Mouse (Mus musculus) heart, embryonic 13.5 days (tissue): ENCODE results near the gene Rnf113a1. TPM values are rescaled to one million over a fixed set of nuclear protein-coding genes. Genes with fewer than 3 reads are reported as not detected.
"Not testable (repeated sequence)": the region's sequence is repeated elsewhere in the genome, so short reads cannot be mapped to it uniquely, and the experiment has no call there.

Experiments used
- ATAC-seq: fragments of 200-750 bp; cut with Nextera tagmentation; 2 replicates; pipeline ENCODE4 v1.8.0; 2017; ENCODE audit warnings: moderate TSS enrichment; ENCODE audit not compliant: insufficient number of reproducible peaks, low FRiP score, low TSS enrichment; ENCODE audit errors: extremely low read depth
- H3K27ac ChIP-seq: fragments of 300-500 bp; sonication (generic); replicated peaks from 2 replicates; pipeline ENCODE4 v1.5.1; 2015; ENCODE audit warnings: moderate library complexity, mild to moderate bottlenecking, inconsistent platforms
- H3K27me3 ChIP-seq: fragments of 300-500 bp; sonication (generic); replicated peaks from 2 replicates; pipeline ENCODE4 v1.6.1; 2015; ENCODE audit warnings: mild to moderate bottlenecking, inconsistent platforms
- H3K36me3 ChIP-seq: fragments of 300-500 bp; sonication (generic); 2 replicates; pipeline ENCODE4 v1.6.1; 2015; ENCODE audit warnings: mild to moderate bottlenecking, inconsistent platforms
- H3K4me1 ChIP-seq: fragments of 300-500 bp; sonication (generic); 2 replicates; pipeline ENCODE4 v1.6.1; 2015; ENCODE audit warnings: inconsistent platforms
- H3K4me2 ChIP-seq: fragments of 300-500 bp; sonication (generic); 2 replicates; pipeline ENCODE4 v1.6.1; 2015; ENCODE audit warnings: inconsistent platforms, mild to moderate bottlenecking, moderate library complexity
- H3K4me3 ChIP-seq: fragments of 300-500 bp; sonication (generic); 2 replicates; pipeline ENCODE4 v1.5.1; 2015; ENCODE audit warnings: moderate library complexity, mild to moderate bottlenecking, inconsistent platforms
- H3K9ac ChIP-seq: fragments of 300-500 bp; sonication (generic); 2 replicates; pipeline ENCODE4 v1.6.1; 2015; ENCODE audit warnings: inconsistent platforms, mild to moderate bottlenecking, moderate library complexity
- H3K9me3 ChIP-seq: fragments of 300-500 bp; sonication (generic); 2 replicates; pipeline ENCODE4 v1.6.1; 2016; ENCODE audit warnings: inconsistent platforms
- WGBS: fragments of 180-500 bp; shearing (Covaris S2); methylation state at CpG from one replicate; pipeline ENCODE4 v1.1.7; 2015; ENCODE audit warnings: mixed read lengths; 5-methylcytosine and 5-hydroxymethylcytosine counted together
- polyA plus RNA-seq: library from polyadenylated mRNA; unstranded; fragments of >200 nt; fragmentation: Nextera tagmentation; extraction: Ambion mirVana; gene quantifications from 2 replicates; pipeline ENCODE4 v1.2.1, GENCODE M21; 2015

Rnf113a1 gene
- polyA plus RNA-seq: 7.0 and 8.0 TPM in 2 replicates

DNA sequence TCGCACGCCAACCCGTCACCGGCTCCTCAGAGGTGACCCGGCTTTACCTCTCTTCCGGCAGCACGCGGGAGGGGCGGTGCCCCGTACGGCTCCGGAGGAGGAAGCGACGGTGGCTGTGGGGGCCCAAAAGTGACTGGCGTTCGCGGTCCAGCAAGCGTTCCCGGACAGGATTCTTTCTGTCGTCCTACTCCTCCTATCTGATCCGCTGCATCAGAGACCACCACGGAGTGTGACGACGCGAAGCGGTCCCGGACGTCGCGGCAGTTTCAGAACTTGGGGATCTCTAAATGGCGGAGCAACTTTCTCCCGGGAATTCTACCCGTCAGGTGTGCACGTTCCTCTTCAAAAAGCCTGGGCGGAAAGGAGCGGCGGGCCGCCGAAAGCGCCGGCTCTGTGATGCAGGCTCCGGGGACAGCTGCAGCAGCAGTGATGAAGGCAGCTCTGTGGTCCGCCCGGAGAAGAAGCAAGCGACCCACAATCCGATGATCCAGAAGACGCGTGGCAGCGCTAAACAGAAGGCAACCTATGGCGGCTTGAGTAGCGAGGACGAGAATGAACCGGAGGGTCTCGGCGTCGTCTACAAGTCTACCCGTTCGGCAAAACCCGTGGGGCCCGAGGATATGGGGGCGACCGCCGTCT is at the start of gene Rnf113a1, which contains the start of gene Ndufa1:
Gene Rnf113a1 (plus strand): TSS at position 141 of the 639 bp plus-strand sequence.
Gene Ndufa1 (minus strand): TSS at position 59 of the 639 bp plus-strand sequence.
- Histone ChIP-seq H3K9me3 (no peaks in the 10 kb centered on the region), H3K4me2 (peak within 1 kb of the TSS; percentile 79), H3K4me3 (peak within 1 kb of the TSS; percentile 66), H3K9ac (peak within 1 kb of the TSS; percentile 80), H3K27ac (peak within 1 kb of the TSS; percentile 63), H3K27me3 (no peaks in the 10 kb centered on the region), H3K4me1 (peaks cover 4% of the 10 kb centered on the region), H3K36me3 (peaks cover 5% of the 10 kb centered on the region; the same call in 1 of the 2 replicates)
- 9% methylated on average over 63 of the region's 63 CpGs for WGBS
- peak; percentile 46; the same call in 1 of the 2 replicates for ATAC-seq

DNA sequence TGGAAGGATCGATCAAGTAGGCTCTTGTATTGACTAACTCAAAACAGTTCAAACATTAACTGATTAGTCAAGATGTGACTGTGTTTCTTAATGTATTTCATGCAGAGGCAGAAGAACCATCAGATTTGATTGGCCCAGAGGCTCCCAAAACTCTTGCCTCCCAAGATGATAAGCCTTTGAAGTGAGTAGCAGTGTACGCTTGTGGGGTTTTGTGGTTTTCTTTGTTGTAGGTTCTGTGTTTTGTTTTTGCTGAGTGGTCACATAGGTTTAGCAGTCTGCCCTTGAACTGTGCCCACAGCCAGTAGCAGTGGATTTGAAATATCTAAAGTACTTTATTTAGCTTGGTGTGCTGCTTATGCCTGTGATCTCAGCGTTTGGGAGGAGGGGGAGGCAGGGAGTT is 49.3 kb upstream of the Rnf113a1 start:
- H3K9me3 ChIP-seq: no peaks in the 10 kb centered on the region
- H3K4me2 ChIP-seq: no peak overlapping the region
- no peaks in the 10 kb centered on the region for H3K27me3 ChIP-seq
- no peaks in the 10 kb centered on the region for H3K4me1 ChIP-seq
- 90% methylated on average over 3 of the region's 3 CpGs for WGBS
- no peak overlapping the region for H3K9ac ChIP-seq
- H3K4me3 ChIP-seq: no peak overlapping the region
- H3K27ac ChIP-seq: no peak overlapping the region
- peaks cover 53% of the 10 kb centered on the region for H3K36me3 ChIP-seq
- ATAC-seq: no peak

DNA sequence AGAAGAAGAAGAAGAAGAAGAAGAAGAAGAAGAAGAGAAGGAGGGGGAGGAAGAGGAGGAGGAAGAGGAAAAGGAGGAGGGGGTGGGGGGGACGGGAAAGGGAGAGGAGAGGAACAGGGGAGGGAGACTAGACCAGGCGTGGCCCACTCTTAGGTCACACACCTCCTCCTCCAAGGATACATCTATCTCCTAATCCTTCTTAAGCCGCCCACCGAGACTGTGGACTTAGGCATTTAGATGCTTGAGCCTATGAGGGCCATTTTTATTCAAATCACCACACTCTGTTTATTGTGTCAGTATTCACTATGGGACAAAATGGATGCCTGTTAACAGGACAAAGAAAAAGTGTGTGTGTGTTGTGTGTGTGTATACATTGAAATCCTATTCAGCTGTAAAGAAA is 46.5 kb upstream of the Rnf113a1 start:
- H3K4me1 ChIP-seq, H3K4me2 ChIP-seq, H3K27me3 ChIP-seq, H3K9ac ChIP-seq, H3K4me3 ChIP-seq, ATAC-seq, H3K27ac ChIP-seq, H3K9me3 ChIP-seq: not testable (repeated sequence)
- peaks cover 40% of the 10 kb centered on the region for H3K36me3 ChIP-seq
- WGBS: 54% methylated on average over 2 of the region's 4 CpGs

GRCm38 (mm10) chrX:37144954-37145353 is 46.1 kb upstream of the Rnf113a1 start:
- no peak for ATAC-seq
- no peaks in the 10 kb centered on the region for H3K4me1 ChIP-seq
- no peaks in the 10 kb centered on the region for H3K27me3 ChIP-seq
- no peak overlapping the region for H3K4me3 ChIP-seq
- peaks cover 40% of the 10 kb centered on the region for H3K36me3 ChIP-seq
- no peak overlapping the region for H3K27ac ChIP-seq
- WGBS: 92% methylated on average over 2 of the region's 2 CpGs
- no peak overlapping the region for H3K9ac ChIP-seq
- H3K4me2 ChIP-seq: no peak overlapping the region
- no peaks in the 10 kb centered on the region for H3K9me3 ChIP-seq

DNA sequence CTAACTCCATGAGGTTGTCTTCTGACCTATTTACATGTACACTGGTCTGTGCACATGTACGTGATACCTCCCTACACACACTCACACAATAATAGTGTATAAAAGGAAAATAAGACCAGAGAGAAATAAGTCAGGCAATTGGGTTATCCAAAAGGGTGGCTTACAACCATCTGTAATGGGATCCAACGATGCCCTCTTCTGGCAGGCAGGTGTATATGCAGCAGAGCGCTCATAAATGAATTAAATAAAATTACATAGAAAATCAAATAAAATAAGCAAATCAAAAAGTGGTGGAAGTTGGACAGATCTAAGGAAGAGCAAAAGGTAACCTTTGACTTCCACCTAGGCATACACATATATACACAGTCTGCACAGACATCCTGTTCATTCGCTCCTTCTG is 33.2 kb upstream of the Rnf113a1 start:
- no peaks in the 10 kb centered on the region for H3K4me1 ChIP-seq
- 50% methylated on average over 4 of the region's 4 CpGs for WGBS
- H3K27me3 ChIP-seq: no peaks in the 10 kb centered on the region
- H3K9ac ChIP-seq: no peak overlapping the region
- H3K36me3 ChIP-seq: peaks cover 23% of the 10 kb centered on the region
- no peak overlapping the region for H3K4me2 ChIP-seq
- no peak overlapping the region for H3K27ac ChIP-seq
- H3K9me3 ChIP-seq: no peaks in the 10 kb centered on the region
- H3K4me3 ChIP-seq: no peak overlapping the region
- ATAC-seq: no peak

DNA sequence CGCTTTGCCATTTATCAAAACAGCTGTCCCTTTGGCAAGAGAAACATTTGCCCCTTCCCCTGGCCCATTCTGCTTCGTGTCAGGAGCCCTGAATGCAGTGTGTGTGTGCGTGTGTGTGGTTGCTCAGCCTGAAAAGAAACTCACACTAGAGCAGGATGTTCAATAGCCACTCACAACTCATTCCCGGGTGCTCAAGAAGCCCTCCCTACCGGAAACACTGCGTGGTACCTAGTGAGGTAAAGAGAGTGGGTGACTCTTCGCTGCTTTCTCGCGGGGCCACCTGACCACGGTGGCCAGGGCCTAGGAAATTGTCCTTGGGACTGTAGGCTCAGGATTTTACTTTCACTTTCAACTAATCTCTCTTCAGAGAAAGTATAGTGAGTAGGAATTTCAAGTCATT is 29.9 kb upstream of the Rnf113a1 start:
- 75% methylated on average over 10 of the region's 10 CpGs for WGBS
- Histone ChIP-seq H3K27ac (no peak overlapping the region), H3K4me3 (no peak overlapping the region), H3K36me3 (no peaks in the 10 kb centered on the region), H3K4me1 (no peaks in the 10 kb centered on the region), H3K27me3 (peaks cover 4% of the 10 kb centered on the region; the same call in 1 of the 2 replicates), H3K9ac (no peak overlapping the region), H3K4me2 (no peak overlapping the region), H3K9me3 (no peaks in the 10 kb centered on the region)
- ATAC-seq: no peak

DNA sequence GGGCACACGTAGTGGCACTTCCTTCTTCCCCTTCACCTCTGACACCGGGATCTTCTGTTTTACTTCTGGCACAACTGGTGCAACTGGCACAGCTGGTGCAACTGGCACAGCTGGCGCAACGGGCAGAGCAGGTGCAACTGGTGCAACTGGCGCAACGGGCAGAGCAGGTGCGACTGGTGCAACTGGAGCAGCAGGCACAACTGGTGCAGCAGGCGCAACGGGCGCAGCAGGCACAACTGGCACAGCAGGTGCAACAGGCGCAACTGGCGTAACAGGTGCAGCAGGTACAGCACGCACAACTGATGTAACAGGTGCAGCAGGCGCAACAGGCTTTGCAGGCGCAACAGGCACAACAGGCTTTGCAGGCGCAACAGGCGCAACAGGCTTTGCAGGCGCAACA is 27.9 kb upstream of the Rnf113a1 start:
- Histone ChIP-seq H3K27me3 (peaks cover 4% of the 10 kb centered on the region; the same call in 1 of the 2 replicates), H3K4me1 (no peaks in the 10 kb centered on the region), H3K27ac (no peak overlapping the region), H3K9me3 (no peaks in the 10 kb centered on the region), H3K4me2 (no peak overlapping the region), H3K36me3 (no peaks in the 10 kb centered on the region), H3K9ac (no peak overlapping the region), H3K4me3 (no peak overlapping the region)
- WGBS: 66% methylated on average over 18 of the region's 18 CpGs
- no peak for ATAC-seq

- Histone ChIP-seq H3K36me3 (no peaks in the 10 kb centered on the region), H3K4me3 (no peak overlapping the region), H3K27ac (no peak overlapping the region), H3K9me3 (no peaks in the 10 kb centered on the region), H3K27me3 (peaks cover 4% of the 10 kb centered on the region; the same call in 1 of the 2 replicates), H3K9ac (no peak overlapping the region), H3K4me1 (no peaks in the 10 kb centered on the region), H3K4me2 (no peak overlapping the region)
- WGBS: 22% methylated on average over 3 of the region's 3 CpGs
- ATAC-seq: no peak
Observed at GRCm38 (mm10) chrX:37167085-37167484, 24.0 kb upstream of the Rnf113a1 start.

DNA sequence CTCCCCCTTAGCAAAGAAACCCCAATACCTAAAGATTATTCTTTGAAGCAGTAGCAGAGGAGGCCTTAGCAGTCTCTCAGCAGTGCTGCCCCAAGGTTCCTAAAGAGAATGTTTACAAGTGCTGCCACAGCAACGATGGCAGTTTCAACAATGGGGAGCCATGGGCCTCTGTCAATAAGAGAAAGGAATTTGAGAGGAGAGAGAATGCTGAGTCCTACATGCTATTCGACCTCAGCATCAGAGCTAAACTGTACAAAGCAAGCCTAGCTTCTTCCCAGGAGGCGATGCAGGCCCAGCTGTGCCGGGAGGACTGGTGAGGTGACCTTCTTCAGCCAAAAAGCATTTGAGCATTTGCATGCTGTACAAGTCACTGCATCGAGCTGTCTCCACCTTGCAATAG is 22.3 kb upstream of the Rnf113a1 start, which contains the start of gene Akap14:
Gene Akap14 (minus strand): TSS at position 101 of the 400 bp plus-strand sequence.
- Histone ChIP-seq H3K9ac (no peak within 1 kb of the TSS), H3K4me3 (no peak within 1 kb of the TSS), H3K27ac (no peak within 1 kb of the TSS), H3K27me3 (no peaks in the 10 kb centered on the region), H3K4me1 (no peaks in the 10 kb centered on the region), H3K36me3 (no peaks in the 10 kb centered on the region), H3K9me3 (no peaks in the 10 kb centered on the region), H3K4me2 (no peak within 1 kb of the TSS)
- ATAC-seq: no peak
- 46% methylated on average over 5 of the region's 5 CpGs for WGBS

DNA sequence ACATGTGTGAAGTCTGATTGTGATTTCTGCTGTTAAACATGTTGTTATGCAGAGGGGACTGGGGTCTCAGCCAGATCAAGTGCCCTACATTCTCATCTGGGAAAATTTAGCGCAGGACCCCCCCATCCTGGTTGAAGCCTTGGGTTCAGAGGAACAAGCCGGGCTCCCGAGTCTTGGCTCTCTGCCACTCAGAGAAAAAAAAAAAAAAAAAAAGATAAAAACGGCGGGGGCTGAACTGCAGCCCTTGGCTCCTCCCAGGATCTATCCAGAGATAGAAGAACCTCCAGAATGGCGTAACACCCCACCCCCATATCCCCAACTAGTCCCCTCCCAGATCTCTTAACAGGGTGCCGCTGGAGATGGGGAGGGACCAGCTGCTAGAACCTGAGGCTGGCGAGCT is 6.6 kb upstream of the Rnf113a1 start:
- H3K27ac ChIP-seq, ATAC-seq, H3K4me1 ChIP-seq, H3K27me3 ChIP-seq, H3K4me3 ChIP-seq, H3K36me3 ChIP-seq, H3K9ac ChIP-seq, H3K9me3 ChIP-seq: not testable (repeated sequence)
- WGBS: 47% methylated on average over 7 of the region's 8 CpGs
- H3K4me2 ChIP-seq: peak overlapping the region; percentile 54

- 11% methylated on average over 20 of the region's 20 CpGs for WGBS
- peak overlapping the region; percentile 79 for H3K4me2 ChIP-seq
- peak overlapping the region; percentile 80 for H3K9ac ChIP-seq
- H3K36me3 ChIP-seq: peaks cover 5% of the 10 kb centered on the region; the same call in 1 of the 2 replicates
- ATAC-seq: no peak
- H3K9me3 ChIP-seq: no peaks in the 10 kb centered on the region
- peak overlapping the region; percentile 66 for H3K4me3 ChIP-seq
- no peak overlapping the region for H3K27ac ChIP-seq
- H3K4me1 ChIP-seq: peaks cover 4% of the 10 kb centered on the region
- no peaks in the 10 kb centered on the region for H3K27me3 ChIP-seq
Observed at GRCm38 (mm10) chrX:37190755-37191104, 315 bp upstream of the Rnf113a1 start.
